Mouse (Mus musculus): Measurements from ENCODE around the gene Fgf11. TPM values are rescaled to one million over a fixed set of nuclear protein-coding genes. Genes with fewer than 3 reads are reported as not detected.

The Fgf11 gene
- polyA plus RNA-seq, 1 experiment, result 17.3 TPM

DNA sequence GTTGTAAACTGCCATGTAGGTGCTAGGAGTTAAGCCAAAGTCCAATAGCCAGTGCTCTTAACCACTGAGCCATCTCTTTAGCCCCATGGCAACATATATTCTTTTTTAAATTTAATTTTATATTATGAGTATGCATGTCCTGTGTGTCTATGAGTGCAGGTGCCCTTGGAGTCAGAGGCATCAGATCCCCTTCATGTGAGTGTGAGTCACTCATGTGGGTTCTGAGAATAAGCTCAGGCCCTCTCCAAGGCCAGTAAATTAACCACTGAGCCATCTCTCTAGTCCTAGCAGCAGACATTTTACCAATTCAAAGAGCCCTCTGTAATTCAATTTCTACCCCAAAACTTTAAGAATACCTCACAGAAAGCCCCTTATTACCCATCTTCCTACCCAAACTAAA is 49.0 kb downstream of the Fgf11 start:
- peaks cover 3% of the 10 kb centered on the region; the same call in 1 of the 2 replicates for H3K4me1 ChIP-seq (ENCODE audit: control insufficient read depth, insufficient read depth, low read length)
- TF ChIP-seq CTCF (IDR thresholded peaks at IDR 0.05; ENCODE audit: extremely low read depth, insufficient read depth, low read length) (no peak), POLR2A (IDR thresholded peaks at IDR 0.05; ENCODE audit: extremely low read depth, insufficient read depth, low read length) (no peak)
- H3K4me3 ChIP-seq (ENCODE audit: insufficient read depth, low read length), result no peak overlapping the region
- H3K27ac ChIP-seq (ENCODE audit: insufficient read depth, low read length), result no peak overlapping the region

DNA sequence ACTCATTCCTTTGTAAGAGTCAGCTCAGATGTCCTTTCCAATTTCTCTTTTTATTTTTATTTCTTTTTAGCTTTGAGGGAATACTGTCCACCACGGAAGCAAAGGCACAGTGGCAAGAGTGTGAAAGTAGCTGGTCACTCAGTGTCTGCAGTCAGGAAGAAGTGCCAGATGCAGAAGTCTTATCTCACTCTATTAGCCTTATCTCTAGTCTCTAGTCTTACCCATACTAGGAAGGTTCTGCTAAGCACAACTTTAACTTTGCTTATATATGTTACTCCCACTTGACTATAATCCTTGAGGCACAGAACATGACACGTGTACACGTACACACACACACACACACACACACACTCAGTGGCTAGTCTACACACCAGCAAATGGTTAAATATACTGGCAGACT is 50.0 kb downstream of the Fgf11 start:
- Histone ChIP-seq H3K27ac (ENCODE audit: insufficient read depth, low read length) (no peak overlapping the region), H3K4me1 (ENCODE audit: control insufficient read depth, insufficient read depth, low read length) (peaks cover 3% of the 10 kb centered on the region; the same call in 1 of the 2 replicates), H3K4me3 (ENCODE audit: insufficient read depth, low read length) (no peak overlapping the region)
- TF ChIP-seq CTCF (IDR thresholded peaks at IDR 0.05; ENCODE audit: extremely low read depth, insufficient read depth, low read length) (no peak), POLR2A (IDR thresholded peaks at IDR 0.05; ENCODE audit: extremely low read depth, insufficient read depth, low read length) (no peak)

Other genes starting within 250 kb of the Fgf11 start
- gene Efnb3, start 241.7 kb downstream of the Fgf11 start, polyA plus RNA-seq (2012; rRNA removed), result 68.2 and 77.1 TPM in 2 replicates
- 13.6 and 14.3 TPM in 2 replicates for gene Wrap53, start 221.6 kb downstream of the Fgf11 start, polyA plus RNA-seq (2012; rRNA removed)
- gene Trp53, start 221.5 kb downstream of the Fgf11 start, polyA plus RNA-seq (2012; rRNA removed), result 33.9 and 35.1 TPM in 2 replicates
- gene Atp1b2, start 195.9 kb downstream of the Fgf11 start, polyA plus RNA-seq (2012; rRNA removed), result 362 and 374 TPM in 2 replicates
- 0.06 and 0.08 TPM in 2 replicates for gene Shbg, start 184.0 kb downstream of the Fgf11 start, polyA plus RNA-seq (2012; rRNA removed)
- 18.1 and 21.1 TPM in 2 replicates for gene Sat2, start 179.8 kb downstream of the Fgf11 start, polyA plus RNA-seq (2012; rRNA removed)
- gene Fxr2, start 168.9 kb downstream of the Fgf11 start, polyA plus RNA-seq (2012; rRNA removed), result 132 and 158 TPM in 2 replicates
- gene Sox15, start 146.5 kb downstream of the Fgf11 start, polyA plus RNA-seq (2012; rRNA removed), result 0.25 and 0.28 TPM in 2 replicates
- 89.7 and 92.8 TPM in 2 replicates for gene Mpdu1, start 139.2 kb downstream of the Fgf11 start, polyA plus RNA-seq (2012; rRNA removed)
- 11.3 and 13.1 TPM in 2 replicates for gene Cd68, start 135.7 kb downstream of the Fgf11 start, polyA plus RNA-seq (2012; rRNA removed)
- 323 and 335 TPM in 2 replicates for gene Eif4a1, start 129.4 kb downstream of the Fgf11 start, polyA plus RNA-seq (2012; rRNA removed)
- 120 and 133 TPM in 2 replicates for gene Senp3, start 119.8 kb downstream of the Fgf11 start, polyA plus RNA-seq (2012; rRNA removed)
- 6.1 and 7.5 TPM in 2 replicates for gene Tnfsf13, start 116.1 kb downstream of the Fgf11 start, polyA plus RNA-seq (2012; rRNA removed)
- 19.8 and 22.5 TPM in 2 replicates for gene Tnfsf12, start 106.0 kb downstream of the Fgf11 start, polyA plus RNA-seq (2012; rRNA removed)
- 3.8 and 4.3 TPM in 2 replicates for gene Tnfsfm13, start 105.8 kb downstream of the Fgf11 start, polyA plus RNA-seq (2012; rRNA removed)
- gene Polr2a, start 43.2 kb downstream of the Fgf11 start, polyA plus RNA-seq (2012; rRNA removed), result 21.7 and 23.2 TPM in 2 replicates
- 0.06 TPM in 1 of 2 replicates, not detected in the other for gene Slc35g3, start 39.9 kb downstream of the Fgf11 start, polyA plus RNA-seq (2012; rRNA removed)
- gene Zbtb4, start 35.9 kb downstream of the Fgf11 start, polyA plus RNA-seq (2012; rRNA removed), result 56.7 and 58.2 TPM in 2 replicates
- gene Chrnb1, start 5.9 kb downstream of the Fgf11 start, polyA plus RNA-seq (2012; rRNA removed), result 1.4 and 2.1 TPM in 2 replicates
- 0.06 TPM in 1 of 2 replicates, not detected in the other for gene Tmem102, start 3.8 kb upstream of the Fgf11 start, polyA plus RNA-seq (2012; rRNA removed)
- gene Gm39566, start 13.4 kb upstream of the Fgf11 start, polyA plus RNA-seq (2012; rRNA removed), result not detected in 2 replicates
- gene Spem2, start 16.6 kb upstream of the Fgf11 start, polyA plus RNA-seq (2012; rRNA removed), result not detected in 2 replicates
- gene Spem1, start 20.3 kb upstream of the Fgf11 start, polyA plus RNA-seq (2012; rRNA removed), result 0.10 and 0.15 TPM in 2 replicates
- 112 and 116 TPM in 2 replicates for gene Nlgn2, start 35.9 kb upstream of the Fgf11 start, polyA plus RNA-seq (2012; rRNA removed)
- gene Tmem256, start 36.7 kb upstream of the Fgf11 start, polyA plus RNA-seq (2012; rRNA removed), result 234 and 244 TPM in 2 replicates
- 35.3 and 36.5 TPM in 2 replicates for gene Plscr3, start 44.5 kb upstream of the Fgf11 start, polyA plus RNA-seq (2012; rRNA removed)
- gene Tnk1, start 56.9 kb upstream of the Fgf11 start, polyA plus RNA-seq (2012; rRNA removed), result 0.08 and 0.25 TPM in 2 replicates
- gene Tmem95, start 76.2 kb upstream of the Fgf11 start, polyA plus RNA-seq (2012; rRNA removed), result not detected in 2 replicates
- 1.5 and 1.7 TPM in 2 replicates for gene Kctd11, start 79.5 kb upstream of the Fgf11 start, polyA plus RNA-seq (2012; rRNA removed)
- 0.13 and 0.26 TPM in 2 replicates for gene Acap1, start 93.7 kb upstream of the Fgf11 start, polyA plus RNA-seq (2012; rRNA removed)
- 0.19 and 0.38 TPM in 2 replicates for gene 2810408A11Rik, start 99.1 kb upstream of the Fgf11 start, polyA plus RNA-seq (2012; rRNA removed)
- gene Neurl4, start 99.2 kb upstream of the Fgf11 start, polyA plus RNA-seq (2012; rRNA removed), result 98.3 and 107 TPM in 2 replicates
- gene Gps2, start 112.0 kb upstream of the Fgf11 start, polyA plus RNA-seq (2012; rRNA removed), result 53.5 and 55.2 TPM in 2 replicates
- gene Eif5a, start 120.1 kb upstream of the Fgf11 start, polyA plus RNA-seq (2012; rRNA removed), result 577 and 581 TPM in 2 replicates
- gene Ybx2, start 133.9 kb upstream of the Fgf11 start, polyA plus RNA-seq (2012; rRNA removed), result 18.1 and 21.1 TPM in 2 replicates
- gene Slc2a4, start 146.3 kb upstream of the Fgf11 start, polyA plus RNA-seq (2012; rRNA removed), result 1.5 and 1.7 TPM in 2 replicates
- gene Cldn7, start 162.9 kb upstream of the Fgf11 start, polyA plus RNA-seq (2012; rRNA removed), result not detected in 2 replicates
- 121 and 139 TPM in 2 replicates for gene Ctdnep1, start 179.3 kb upstream of the Fgf11 start, polyA plus RNA-seq (2012; rRNA removed)
- gene Elp5, start 180.7 kb upstream of the Fgf11 start, polyA plus RNA-seq (2012; rRNA removed), result 121 and 126 TPM in 2 replicates
- 330 and 334 TPM in 2 replicates for gene Gabarap, start 189.3 kb upstream of the Fgf11 start, polyA plus RNA-seq (2012; rRNA removed)
- 37.6 and 38.2 TPM in 2 replicates for gene Phf23, start 193.9 kb upstream of the Fgf11 start, polyA plus RNA-seq (2012; rRNA removed)
- gene Dvl2, start 198.7 kb upstream of the Fgf11 start, polyA plus RNA-seq (2012; rRNA removed), result 26.9 and 30.4 TPM in 2 replicates
- gene Acadvl, start 213.6 kb upstream of the Fgf11 start, polyA plus RNA-seq (2012; rRNA removed), result 66.5 and 71.6 TPM in 2 replicates
- 816 and 828 TPM in 2 replicates for gene Dlg4, start 215.1 kb upstream of the Fgf11 start, polyA plus RNA-seq (2012; rRNA removed)